Mouse (Mus musculus): Measurements from ENCODE around the gene Dhx8.

Dhx8 gene

DNA sequence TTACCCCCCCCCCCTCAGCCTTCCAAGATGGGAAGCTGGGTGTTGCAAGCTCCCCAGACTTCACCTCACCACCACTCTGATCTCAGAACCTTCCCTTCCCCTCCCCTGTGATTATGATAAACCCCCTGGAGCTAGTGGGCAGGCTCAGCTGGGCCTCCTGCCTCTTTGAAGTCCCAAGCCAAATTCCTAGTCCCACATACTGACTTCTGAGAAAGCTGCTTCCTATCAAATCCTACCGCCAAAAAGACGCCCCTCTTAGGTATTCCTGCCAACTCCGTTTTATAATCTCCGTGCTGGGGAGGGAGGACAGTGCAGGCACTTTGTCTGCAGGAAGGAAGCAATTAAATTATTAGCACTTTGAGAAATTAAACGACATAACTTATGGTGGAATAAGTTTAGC lies 68.7 kb downstream of the Dhx8 start:
- no peak for DNase-seq (ENCODE audit: low spot score in 2 of 2)

DNA sequence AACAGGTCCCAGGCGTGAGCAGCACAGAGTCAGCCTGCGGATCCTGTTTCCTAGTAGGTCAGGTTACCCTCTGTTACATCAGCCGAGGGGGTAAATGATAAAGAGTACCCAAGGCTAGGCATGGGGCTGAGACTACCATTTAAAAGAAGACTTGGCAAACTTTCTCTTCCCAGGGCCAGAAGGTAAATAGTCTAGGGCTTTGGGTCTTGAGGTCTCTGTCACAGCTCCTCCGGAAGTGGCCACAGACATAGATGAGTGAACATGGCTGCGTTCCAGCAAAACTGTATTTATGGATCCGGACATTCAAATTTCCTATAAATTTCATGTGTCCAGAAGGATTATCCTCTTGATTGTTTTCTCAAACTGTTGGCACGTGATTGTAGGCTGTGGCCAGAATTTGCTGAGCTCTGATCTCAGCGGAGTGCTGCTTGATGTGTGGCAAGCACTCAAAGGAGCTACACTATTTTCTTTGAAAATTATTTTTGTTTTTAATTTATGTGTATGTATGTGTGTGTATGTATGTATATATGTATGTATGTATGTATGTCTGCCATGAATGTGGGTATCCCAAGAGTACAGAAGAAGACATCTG lies 72.5 kb downstream of the Dhx8 start:
- no peak for DNase-seq (ENCODE audit: low spot score in 2 of 2)

DNA sequence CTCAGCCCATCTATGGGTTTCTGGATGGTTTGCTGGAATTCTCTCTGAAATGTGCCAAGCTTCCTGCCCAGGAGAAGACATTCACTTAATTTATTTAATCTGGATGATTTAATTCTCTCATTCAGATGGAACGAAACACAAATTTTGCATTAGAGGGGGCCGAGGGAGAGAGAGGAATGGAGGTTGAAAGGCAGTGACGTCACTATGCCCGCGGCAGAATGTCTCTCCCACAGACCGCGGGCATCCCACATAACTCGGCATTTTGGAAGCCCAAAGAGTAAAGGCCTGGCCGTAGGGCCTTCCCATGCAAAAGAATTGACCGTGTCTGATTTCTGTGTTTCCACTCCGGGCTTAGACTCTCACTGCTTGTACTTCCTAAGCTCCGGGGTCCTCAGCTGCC lies 74.0 kb downstream of the Dhx8 start:
- no peak for DNase-seq (ENCODE audit: low spot score in 2 of 2)

DNA sequence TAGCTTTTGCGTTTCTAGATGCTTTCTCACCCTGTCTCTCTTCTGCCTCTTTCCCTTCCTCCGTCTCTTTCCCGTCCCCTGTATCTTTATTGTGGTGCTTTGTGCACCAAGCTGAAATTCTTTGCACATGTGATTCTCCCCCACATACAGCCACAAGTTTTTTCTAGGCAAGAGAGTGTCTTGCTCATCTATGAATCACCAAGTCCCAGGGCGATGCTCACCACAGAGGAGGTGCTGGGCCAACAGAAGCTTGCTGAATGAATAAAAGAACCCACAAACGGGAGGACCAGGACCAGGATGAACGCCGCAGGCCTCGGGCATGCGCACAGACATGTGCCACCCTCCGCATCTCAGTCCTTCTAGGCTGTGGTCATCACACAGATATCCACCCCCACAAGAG lies 74.5 kb downstream of the Dhx8 start:
- no peak for DNase-seq (ENCODE audit: low spot score in 2 of 2)

DNA sequence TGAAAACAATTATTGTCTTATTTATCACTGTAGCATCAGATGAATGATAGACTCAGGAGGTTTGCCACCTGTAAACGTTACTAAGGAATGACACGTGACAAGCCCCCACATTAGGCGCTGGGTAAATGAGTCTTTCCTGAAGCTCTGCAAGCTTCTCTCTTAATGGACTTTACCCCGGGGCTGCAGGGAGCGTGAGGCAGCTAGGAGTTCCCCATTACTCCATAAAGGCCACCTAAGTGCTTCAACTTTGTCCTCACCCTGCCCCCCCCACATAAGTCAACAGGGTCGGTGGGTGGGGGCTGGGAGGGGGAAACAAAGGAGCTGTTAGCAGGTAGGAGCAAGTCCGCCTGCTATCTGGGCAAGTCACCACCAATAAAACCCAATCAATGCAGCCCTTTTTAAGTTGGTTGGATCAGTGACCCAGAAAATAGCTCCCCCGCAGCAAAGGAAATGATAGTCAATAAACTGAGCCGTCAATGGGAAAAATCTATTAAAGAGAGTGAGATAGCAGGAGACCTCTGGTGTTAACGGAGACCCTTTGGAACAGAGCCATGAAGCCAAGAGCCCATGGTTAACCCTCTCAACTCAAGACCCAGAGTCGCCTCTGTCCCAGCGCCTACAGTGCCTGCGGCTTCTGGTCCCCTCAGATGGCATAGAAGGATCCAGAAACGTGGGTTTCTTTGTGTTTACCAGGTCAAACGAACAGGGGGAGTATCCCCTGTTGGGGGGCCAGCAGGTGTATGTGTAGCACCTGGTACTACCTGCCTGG lies 76.5 kb downstream of the Dhx8 start:
- no peak for DNase-seq (ENCODE audit: low spot score in 2 of 2)

DNA sequence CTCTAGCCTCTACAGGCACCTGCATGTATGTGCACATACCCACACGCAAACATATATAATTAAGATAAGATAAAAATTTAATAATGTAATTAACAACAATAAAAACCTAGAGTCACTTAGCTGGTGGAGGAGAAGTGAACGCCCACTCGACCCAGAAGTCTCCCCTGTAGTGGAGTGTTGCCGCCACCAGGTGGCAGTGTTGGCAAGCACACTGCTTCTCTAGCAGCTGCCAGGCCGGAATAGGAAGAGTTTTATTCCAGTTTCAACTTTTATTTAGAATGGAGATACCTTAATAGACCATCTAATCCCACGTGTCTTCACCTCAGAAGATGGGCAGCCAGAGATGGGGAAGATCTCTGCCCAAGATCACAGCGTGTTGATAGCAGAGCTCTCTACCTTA lies 80.5 kb downstream of the Dhx8 start:
- DNase-seq (ENCODE audit: low spot score in 2 of 2), result peak; percentile 65 to 82

DNA sequence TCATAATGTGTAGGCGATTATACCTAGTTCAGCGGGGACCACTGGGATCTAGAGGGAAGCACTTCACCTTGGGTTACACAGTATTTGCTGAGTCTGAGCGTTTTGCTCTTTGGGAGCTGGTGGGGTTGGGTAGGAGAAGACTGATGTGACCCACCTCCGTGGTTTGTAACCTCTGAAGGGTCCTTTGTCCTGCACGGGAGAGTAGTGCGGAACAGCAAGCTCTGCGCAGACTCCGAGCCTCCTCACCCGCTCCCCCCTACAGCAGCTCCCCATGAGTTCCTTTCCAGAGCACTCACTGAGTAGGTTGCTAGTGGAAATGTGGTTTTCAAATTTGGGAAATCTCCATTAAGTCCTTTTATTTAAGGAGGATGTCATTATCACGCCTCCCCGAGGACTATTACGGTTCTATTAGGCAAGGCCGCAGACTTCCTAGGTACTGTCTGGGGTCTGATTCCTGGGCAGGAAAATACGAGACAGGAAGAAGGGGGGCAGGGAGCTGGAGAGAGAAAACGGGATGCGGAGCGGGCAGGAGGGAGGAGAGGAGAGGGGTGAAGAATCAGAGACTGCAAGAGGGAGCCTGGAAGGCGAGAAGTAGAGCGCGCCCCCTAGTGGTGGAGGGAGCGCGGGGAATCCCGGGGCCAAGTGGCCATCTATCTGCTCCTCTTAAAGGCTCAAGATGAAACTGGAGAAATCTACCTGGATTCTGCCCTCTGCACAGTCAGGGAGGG lies 81.8 kb downstream of the Dhx8 start:
- DNase-seq (ENCODE audit: low spot score in 2 of 2), result peak; percentile 67 to 86

DNA sequence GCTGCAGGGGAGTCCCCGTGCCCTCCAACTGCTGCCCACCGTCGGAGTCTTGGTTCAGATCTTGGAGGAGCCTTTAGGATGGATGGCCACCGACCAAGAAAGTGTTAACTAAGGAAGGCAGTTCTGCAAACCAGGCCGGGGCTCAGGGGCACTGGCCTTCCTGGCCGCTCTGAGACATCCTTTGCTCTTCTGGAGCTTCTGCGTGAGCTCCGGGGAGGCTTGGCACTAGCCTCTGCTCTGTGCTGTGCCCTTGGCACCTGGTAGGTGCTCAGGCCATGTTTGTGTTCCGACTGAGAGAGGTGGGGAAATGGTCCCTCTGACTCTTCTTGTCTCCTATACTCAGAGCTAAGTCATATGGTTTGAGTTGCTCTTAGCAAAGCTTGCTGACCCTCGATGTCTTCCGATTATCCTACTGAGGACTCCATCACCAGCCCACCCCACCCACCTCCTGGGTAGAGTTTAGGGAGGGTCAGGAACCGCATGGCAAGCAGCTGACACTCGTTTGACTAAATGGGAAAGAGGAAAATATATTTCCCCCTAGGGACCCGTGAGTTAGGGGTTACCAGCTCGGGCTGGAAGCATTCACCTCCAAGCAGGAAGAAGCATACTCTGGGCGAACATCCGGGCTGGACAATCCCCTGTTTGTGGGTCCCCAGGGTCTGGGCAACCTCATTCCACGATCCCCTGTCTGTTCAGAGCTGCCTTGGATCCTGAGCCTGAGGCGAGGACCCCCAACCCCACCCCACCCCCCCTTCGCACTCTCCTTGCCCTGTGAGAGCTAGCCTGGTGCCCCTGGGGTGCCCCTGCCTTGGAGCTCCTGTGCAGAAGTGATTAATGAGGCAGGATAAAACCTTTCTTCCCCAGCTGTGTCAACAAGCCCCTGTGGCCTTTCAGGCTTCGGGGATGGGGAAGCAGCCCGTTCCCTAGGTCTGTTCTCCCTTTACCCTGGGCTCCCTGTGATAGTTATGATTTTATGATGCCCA lies 82.7 kb downstream of the Dhx8 start:
- no peak for DNase-seq (ENCODE audit: low spot score in 2 of 2)
